Mouse (Mus musculus) liver, adult 10 weeks (tissue): Measurements from ENCODE around the gene Trpt1. TPM values are rescaled to one million over a fixed set of nuclear protein-coding genes. Genes with fewer than 3 reads are reported as not detected.

Experiments used
- polyA plus RNA-seq: library from polyadenylated mRNA; stranded (reverse); fragments of 350-450 nt; fragmentation: Illumina TruSeq; extraction: RNeasy Lipid Tissue Mini Kit (QIAGEN cat#74804); gene quantifications from one replicate; pipeline ENCODE4 v1.2.3, GENCODE M21; 2014; ENCODE audit warnings: low read depth, low replicate concordance

Trpt1 gene
- 0.58 TPM for polyA plus RNA-seq

DNA sequence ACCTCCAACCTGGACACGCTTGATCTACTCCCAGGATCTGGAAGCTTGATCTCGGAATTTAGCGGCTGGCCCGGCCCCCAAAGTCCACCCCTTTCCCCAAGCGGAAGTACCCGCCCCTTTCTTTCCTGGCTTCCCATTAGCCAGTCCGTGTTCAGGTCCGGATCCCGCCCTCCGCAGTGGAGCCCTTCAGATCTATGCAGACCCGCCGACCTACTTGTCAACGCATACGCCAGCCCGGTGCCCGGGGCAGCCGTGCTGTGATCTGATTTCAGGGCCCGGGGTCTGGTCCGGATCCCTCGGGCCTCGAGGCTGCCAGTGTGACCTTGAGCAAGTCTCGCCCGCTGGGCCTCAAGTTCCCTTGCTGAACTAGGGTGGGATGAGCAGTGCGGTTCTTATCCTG lies at the start of gene Trpt1, which contains the start of gene Nudt22:
Gene Trpt1 (plus strand): TSS at position 126 of the 400 bp plus-strand sequence.
Gene Nudt22 (minus strand): TSS at position 112 of the 400 bp plus-strand sequence.

GRCm38 (mm10) chr19:6974211-6975205 lies 21.4 kb upstream of the Trpt1 start, which contains the start of gene Ppp1r14b:
Ppp1r14b (plus strand) TSS chr19:6974968.

GRCm38 (mm10) chr19:6975537-6976521 lies 20.1 kb upstream of the Trpt1 start, which contains the start of gene Plcb3:
Plcb3 (minus strand) TSS chr19:6976470.

GRCm38 (mm10) chr19:6980381-6981093 lies 15.4 kb upstream of the Trpt1 start, which contains the start of gene Fkbp2:
Fkbp2 (minus strand) TSS chr19:6980501.

DNA sequence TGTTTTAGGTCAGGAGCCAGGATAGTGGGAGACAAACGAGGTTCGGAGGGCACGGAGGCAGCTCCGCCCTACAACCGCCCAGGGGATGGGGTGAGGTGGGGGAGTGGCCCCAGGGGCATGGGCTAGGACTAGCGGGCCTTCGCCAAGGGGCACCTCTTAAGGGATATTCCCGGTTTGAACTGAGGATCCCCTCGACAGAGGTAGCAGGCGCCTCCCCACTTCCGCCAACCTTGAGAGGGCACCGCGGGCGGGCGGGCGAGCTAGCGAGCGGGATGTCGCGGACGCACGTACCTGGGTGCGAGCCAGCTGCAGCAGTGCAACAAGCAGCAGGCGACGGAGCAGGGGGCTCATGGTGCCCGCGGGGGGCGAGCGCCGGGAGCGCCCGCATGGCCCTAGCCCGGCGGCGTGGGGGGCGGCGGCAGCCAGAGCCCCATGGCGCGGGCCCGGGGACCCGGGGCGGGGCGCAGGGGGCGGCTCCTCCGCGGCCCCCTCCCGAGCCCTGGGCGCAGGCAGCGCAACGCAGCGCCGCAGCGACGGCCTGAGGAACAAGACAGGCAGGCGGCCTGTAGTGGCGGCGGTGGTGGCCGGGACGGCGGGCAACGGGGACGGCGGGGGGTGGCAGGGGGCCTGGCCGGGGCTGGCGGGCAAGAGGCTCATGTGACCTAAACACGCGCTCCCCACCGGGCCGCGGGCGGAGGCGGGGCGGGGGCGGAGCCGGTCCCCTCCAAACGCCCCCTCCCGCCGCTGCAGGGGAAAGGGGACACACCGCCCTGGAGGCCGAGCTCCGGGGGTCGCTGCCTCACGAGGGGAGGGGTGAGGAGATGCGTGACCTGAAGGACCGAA lies 8.6 kb upstream of the Trpt1 start, which contains the start of gene Vegfb:
Gene Vegfb (minus strand): TSS at position 591 of the 843 bp plus-strand sequence.

DNA sequence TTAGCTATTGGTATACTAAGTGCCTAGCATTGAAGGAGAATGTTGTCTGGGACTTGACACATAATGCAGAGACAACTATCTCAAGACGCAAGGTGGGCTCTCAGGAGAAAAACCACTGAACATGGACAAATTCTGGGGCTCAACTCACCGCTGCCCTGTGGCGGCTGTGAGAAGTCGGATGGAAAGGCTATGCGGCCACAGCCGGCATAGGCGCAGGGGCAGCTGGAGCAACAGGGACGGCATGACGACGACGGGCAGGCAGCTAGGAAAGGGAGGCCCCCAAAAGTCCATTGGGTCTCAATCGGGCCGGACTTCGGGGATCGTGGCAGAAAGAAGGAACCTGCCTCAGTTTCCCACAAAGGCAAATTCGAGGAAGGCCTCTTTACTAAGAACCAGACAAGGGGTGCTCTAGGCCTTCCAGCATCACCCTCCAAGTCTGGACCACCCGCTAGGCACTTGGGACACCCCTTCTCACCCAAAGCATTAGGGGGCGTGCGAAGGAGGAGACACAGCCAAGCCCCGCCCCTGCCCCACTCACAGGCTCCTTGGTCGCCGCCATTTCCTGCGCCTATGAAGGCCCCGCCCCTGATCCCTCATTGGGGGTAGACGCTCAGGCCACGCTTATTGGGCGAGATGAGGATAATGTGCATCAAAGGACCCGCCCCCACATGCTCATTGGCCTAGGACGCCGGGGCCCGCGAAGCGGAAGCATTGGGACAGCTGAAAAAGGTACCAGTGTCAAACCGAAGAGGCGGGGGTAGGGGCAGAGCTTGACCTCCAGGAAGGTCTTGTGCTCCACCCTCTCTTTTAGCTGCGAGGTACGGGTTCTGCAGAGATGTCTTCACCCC lies 3.7 kb upstream of the Trpt1 start, which contains the start of gene Dnajc4:
Gene Dnajc4 (minus strand): TSS at position 562 of the 848 bp plus-strand sequence.

GRCm38 (mm10) chr19:7019191-7019590 lies 23.3 kb downstream of the Trpt1 start, which contains the start of gene Fermt3:
Fermt3 (minus strand) TSS chr19:7019469.

GRCm38 (mm10) chr19:7039841-7040636 lies 44.1 kb downstream of the Trpt1 start, which contains the start of gene Stip1:
Stip1 (minus strand) TSS chr19:7039967.

Other genes starting within 250 kb of the Trpt1 start
- gene Rps6ka4, start 155.5 kb upstream of the Trpt1 start, polyA plus RNA-seq = not detected
- not detected for gene Ccdc88b, start 137.9 kb upstream of the Trpt1 start, polyA plus RNA-seq
- 20.7 TPM for gene Trmt112, start 86.4 kb upstream of the Trpt1 start, polyA plus RNA-seq
- 53.2 TPM for gene Prdx5, start 86.0 kb upstream of the Trpt1 start, polyA plus RNA-seq
- 2.0 TPM for gene Esrra, start 74.3 kb upstream of the Trpt1 start, polyA plus RNA-seq
- gene Catsperz, start 70.8 kb upstream of the Trpt1 start, polyA plus RNA-seq = not detected
- gene Kcnk4, start 61.6 kb upstream of the Trpt1 start, polyA plus RNA-seq = not detected
- 0.90 TPM for gene Bad, start 54.3 kb upstream of the Trpt1 start, polyA plus RNA-seq
- gene Gpr137, start 53.7 kb upstream of the Trpt1 start, polyA plus RNA-seq = 0.98 TPM
- gene Ppp1r14b, start 21.2 kb upstream of the Trpt1 start, polyA plus RNA-seq = 2.9 TPM
- gene Plcb3, start 19.7 kb upstream of the Trpt1 start, polyA plus RNA-seq = 1.5 TPM
- 20.9 TPM for gene Fkbp2, start 15.6 kb upstream of the Trpt1 start, polyA plus RNA-seq
- gene Vegfb, start 8.5 kb upstream of the Trpt1 start, polyA plus RNA-seq = 3.3 TPM
- gene Dnajc4, start 3.6 kb upstream of the Trpt1 start, polyA plus RNA-seq = 2.7 TPM
- not detected for gene Nudt22, start within 50 bp of the Trpt1 start, polyA plus RNA-seq
- 0.16 TPM for gene Fermt3, start 23.3 kb downstream of the Trpt1 start, polyA plus RNA-seq
- 34.1 TPM for gene Stip1, start 43.8 kb downstream of the Trpt1 start, polyA plus RNA-seq
- 9.3 TPM for gene Macrod1, start 60.7 kb downstream of the Trpt1 start, polyA plus RNA-seq
- gene Flrt1, start 109.6 kb downstream of the Trpt1 start, polyA plus RNA-seq = not detected
- 15.7 TPM for gene Otub1, start 210.2 kb downstream of the Trpt1 start, polyA plus RNA-seq
- gene Cox8a, start 221.5 kb downstream of the Trpt1 start, polyA plus RNA-seq = 131 TPM
- gene Naa40, start 245.1 kb downstream of the Trpt1 start, polyA plus RNA-seq = 4.1 TPM